Mouse (Mus musculus): Measurements from ENCODE around the gene Gm43064.

DNA sequence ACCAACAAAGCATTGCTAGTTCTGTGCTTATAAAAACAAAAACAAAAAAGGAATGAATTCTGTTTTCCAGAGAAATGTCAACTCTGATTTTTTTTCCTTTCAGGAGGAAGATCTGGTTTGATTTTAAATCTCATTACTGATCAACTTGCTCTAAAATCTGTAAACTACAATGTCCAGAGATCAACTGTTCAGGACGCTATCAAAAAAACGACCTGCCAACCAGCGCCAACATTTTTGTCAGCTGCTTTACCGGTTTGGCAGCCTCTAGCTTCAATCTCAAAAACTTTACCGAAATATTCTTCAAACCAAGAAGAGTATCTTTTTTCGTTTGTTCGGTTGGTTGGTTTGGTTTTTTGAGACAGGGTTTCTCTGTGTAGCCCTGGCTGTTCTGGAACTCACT lies 20.3 kb upstream of the Gm43064 start:
- TF ChIP-seq GATA1 (IDR thresholded peaks at IDR 0.05; ENCODE audit: low read length) (no peak), TAL1 (IDR thresholded peaks at IDR 0.05; ENCODE audit: low read length) (no peak)

Measured in erythroblast, embryonic 14.5 days (primary cell).